Mouse (Mus musculus): ENCODE data around the gene Gm9803.

- TF ChIP-seq CTCF (IDR thresholded peaks at IDR 0.05; ENCODE audit: extremely low read depth, insufficient read depth, low read length) = no peak
- TF ChIP-seq POLR2A (IDR thresholded peaks at IDR 0.05; ENCODE audit: extremely low read depth, insufficient read depth, low read length) = no peak
These were observed 38.1 kb upstream of the Gm9803 start for GRCm38 (mm10) chr10:43485751-43486268.

All from cortical plate, adult 2 months (tissue).